Mouse (Mus musculus): ENCODE measurements around the gene Ckap4. TPM values are rescaled to one million over a fixed set of nuclear protein-coding genes. Genes with fewer than 3 reads are reported as not detected.

Ckap4 gene
- 48.7 and 60.9 TPM in 2 replicates for polyA plus RNA-seq (2015; fragmentation: Nextera tagmentation; extraction: Ambion mirVana)

DNA sequence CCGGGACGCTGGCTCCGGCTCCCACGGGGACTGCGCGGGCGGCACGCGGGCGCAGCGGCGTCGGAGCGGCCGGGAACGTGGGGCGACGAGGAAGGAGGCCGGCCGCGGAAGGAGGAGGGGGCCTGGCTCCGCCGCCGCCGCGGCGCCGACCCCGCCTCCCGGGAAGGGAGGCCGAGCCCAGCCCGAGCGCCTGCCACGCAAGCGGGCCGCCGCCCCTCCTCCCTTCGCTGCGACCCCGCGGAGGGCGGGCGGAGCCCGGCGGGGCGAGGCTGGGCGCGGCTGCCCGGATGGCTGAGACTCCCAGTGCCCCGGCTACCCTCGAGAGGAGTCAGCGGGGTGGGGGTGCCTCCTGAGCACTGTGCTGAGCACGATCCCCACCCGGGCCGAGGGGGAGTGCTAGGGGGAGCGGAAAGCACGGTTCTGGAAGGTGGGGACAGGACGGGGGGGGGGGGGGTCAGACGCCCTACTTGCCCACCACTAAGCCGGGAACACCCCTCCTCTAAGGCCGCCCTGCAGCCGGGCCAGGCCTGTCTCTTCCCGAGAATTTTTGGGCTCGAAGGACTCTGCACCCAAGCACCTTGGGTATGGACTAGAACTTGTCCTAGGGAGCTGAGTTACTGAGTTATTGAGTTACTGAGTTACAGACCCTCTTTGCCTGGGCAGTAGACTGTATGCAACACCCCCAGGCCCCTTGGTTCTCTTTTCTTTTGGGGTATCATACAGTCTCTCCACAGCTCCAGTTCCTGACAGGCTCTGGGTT lies at the start of gene Ckap4:
TSS of gene Ckap4 (minus strand) at position 151 of the 760 bp plus-strand sequence.
- peaks cover 45% of the 10 kb centered on the region for H3K4me1 ChIP-seq (replicated peaks)
- peak within 1 kb of the TSS; percentile 97 for H3K9ac ChIP-seq (replicated peaks)
- ATAC-seq, result peak; percentile 90
- H3K27me3 ChIP-seq, result no peaks in the 10 kb centered on the region
- peak within 1 kb of the TSS; percentile 92 for H3K27ac ChIP-seq
- WGBS, result under 1% methylated on average over 43 of the region's 64 CpGs
- H3K9me3 ChIP-seq, result no peaks in the 10 kb centered on the region
- H3K36me3 ChIP-seq, result peaks cover under 1% of the 10 kb centered on the region; the same call in 1 of the 2 replicates
- peak within 1 kb of the TSS; percentile 83 for H3K4me3 ChIP-seq (replicated peaks)
- H3K4me2 ChIP-seq (replicated peaks), result peak within 1 kb of the TSS; percentile 69

GRCm38 (mm10) chr10:84582236-84582635 lies 48.4 kb upstream of the Ckap4 start:
- Histone ChIP-seq H3K27ac (no peak overlapping the region), H3K4me3 (replicated peaks) (no peak overlapping the region), H3K4me2 (replicated peaks) (no peak overlapping the region), H3K36me3 (no peaks in the 10 kb centered on the region), H3K9me3 (no peaks in the 10 kb centered on the region), H3K27me3 (peaks cover 7% of the 10 kb centered on the region; the same call in 1 of the 2 replicates), H3K4me1 (replicated peaks) (peaks cover 10% of the 10 kb centered on the region), H3K9ac (replicated peaks) (no peak overlapping the region)
- WGBS, result 81% methylated on average over 7 of the region's 7 CpGs
- no peak for ATAC-seq

- peaks cover 11% of the 10 kb centered on the region for H3K4me1 ChIP-seq (replicated peaks)
- no peaks in the 10 kb centered on the region for H3K36me3 ChIP-seq
- no peak overlapping the region for H3K4me3 ChIP-seq (replicated peaks)
- ATAC-seq, result no peak
- H3K9ac ChIP-seq (replicated peaks), result no peak overlapping the region
- H3K4me2 ChIP-seq (replicated peaks), result no peak overlapping the region
- H3K9me3 ChIP-seq, result no peaks in the 10 kb centered on the region
- WGBS, result 84% methylated on average over 8 of the region's 8 CpGs
- peaks cover 7% of the 10 kb centered on the region; the same call in 1 of the 2 replicates for H3K27me3 ChIP-seq
- H3K27ac ChIP-seq, result no peak overlapping the region
Observed at GRCm38 (mm10) chr10:84581191-84581590, 47.3 kb upstream of the Ckap4 start.

- Histone ChIP-seq H3K36me3 (no peaks in the 10 kb centered on the region), H3K9ac (replicated peaks) (no peak overlapping the region), H3K27ac (no peak overlapping the region), H3K4me1 (replicated peaks) (peaks cover 14% of the 10 kb centered on the region), H3K4me3 (replicated peaks) (no peak overlapping the region), H3K27me3 (peaks cover 16% of the 10 kb centered on the region; the same call in 1 of the 2 replicates), H3K9me3 (no peaks in the 10 kb centered on the region), H3K4me2 (replicated peaks) (no peak overlapping the region)
- WGBS, result 89% methylated on average over 2 of the region's 2 CpGs
- no peak for ATAC-seq
Observed at GRCm38 (mm10) chr10:84579527-84579926, 45.7 kb upstream of the Ckap4 start.

DNA sequence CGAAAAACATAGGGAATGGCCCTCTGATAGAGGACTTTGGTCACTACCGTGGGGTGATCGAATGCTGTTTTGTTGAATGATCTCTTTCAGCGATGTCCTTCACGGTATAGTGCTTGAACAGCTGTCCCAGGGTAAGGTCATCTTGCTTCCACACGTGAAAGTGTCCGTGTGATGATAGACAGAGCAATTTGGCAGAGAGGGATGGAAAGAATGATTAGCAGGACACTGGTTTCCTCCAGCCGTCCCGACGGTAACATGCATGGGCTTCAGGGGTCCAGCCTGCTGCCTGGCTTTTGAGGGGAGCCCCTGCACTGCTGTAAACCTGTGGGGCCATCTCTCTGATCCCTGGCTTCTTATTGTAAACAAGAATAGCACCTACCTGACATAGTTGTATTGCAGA lies 44.9 kb upstream of the Ckap4 start:
- no peak for ATAC-seq
- H3K36me3 ChIP-seq, result no peaks in the 10 kb centered on the region
- peaks cover 14% of the 10 kb centered on the region for H3K4me1 ChIP-seq (replicated peaks)
- H3K4me2 ChIP-seq (replicated peaks), result no peak overlapping the region
- WGBS, result 87% methylated on average over 10 of the region's 10 CpGs
- no peak overlapping the region for H3K27ac ChIP-seq
- no peak overlapping the region for H3K4me3 ChIP-seq (replicated peaks)
- no peak overlapping the region for H3K9ac ChIP-seq (replicated peaks)
- peaks cover 16% of the 10 kb centered on the region; the same call in 1 of the 2 replicates for H3K27me3 ChIP-seq
- H3K9me3 ChIP-seq, result no peaks in the 10 kb centered on the region

- Histone ChIP-seq H3K4me1 (replicated peaks) (peaks cover 14% of the 10 kb centered on the region), H3K9me3 (no peaks in the 10 kb centered on the region), H3K4me3 (replicated peaks) (peak overlapping the region; percentile 92), H3K9ac (replicated peaks) (peak overlapping the region; percentile 75), H3K36me3 (no peaks in the 10 kb centered on the region), H3K27ac (peak overlapping the region; percentile 45), H3K4me2 (replicated peaks) (peak overlapping the region; percentile 94), H3K27me3 (peaks cover 16% of the 10 kb centered on the region; the same call in 1 of the 2 replicates)
- 7% methylated on average over 38 of the region's 38 CpGs for WGBS
- peak; percentile 66 for ATAC-seq
Observed at GRCm38 (mm10) chr10:84577071-84577727, 43.3 kb upstream of the Ckap4 start.

- peak within 1 kb of the TSS; percentile 94 for H3K4me2 ChIP-seq (replicated peaks)
- WGBS, result under 1% methylated on average over 46 of the region's 46 CpGs
- peaks cover 16% of the 10 kb centered on the region; the same call in 1 of the 2 replicates for H3K27me3 ChIP-seq
- no peaks in the 10 kb centered on the region for H3K9me3 ChIP-seq
- no peaks in the 10 kb centered on the region for H3K36me3 ChIP-seq
- peak within 1 kb of the TSS; percentile 45 for H3K27ac ChIP-seq
- H3K4me3 ChIP-seq (replicated peaks), result peak within 1 kb of the TSS; percentile 92
- H3K9ac ChIP-seq (replicated peaks), result peak within 1 kb of the TSS; percentile 75
- peak; percentile 99 for ATAC-seq
- peaks cover 14% of the 10 kb centered on the region for H3K4me1 ChIP-seq (replicated peaks)
Observed at GRCm38 (mm10) chr10:84576395-84577070, 42.7 kb upstream of the Ckap4 start, which contains the start of gene Tcp11l2. Tcp11l2 (plus strand) TSS chr10:84576626.

DNA sequence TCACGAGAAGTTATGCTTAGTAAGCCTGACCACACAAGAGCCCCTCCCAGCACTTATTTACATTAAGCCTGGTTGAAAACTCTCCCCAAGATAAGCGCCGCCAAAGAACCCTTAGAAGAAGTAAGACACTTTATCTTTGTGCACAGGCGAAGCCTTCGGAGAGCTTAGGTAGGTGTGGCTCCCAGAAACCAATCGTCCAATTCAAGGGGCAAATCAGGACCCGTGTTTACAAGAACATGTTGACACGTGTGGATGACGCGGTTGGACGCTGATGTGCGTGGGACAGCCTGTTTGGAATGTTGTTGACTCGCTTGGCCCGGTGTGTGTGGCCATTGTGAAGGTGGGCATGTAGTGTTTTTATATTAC lies 42.1 kb upstream of the Ckap4 start:
- Histone ChIP-seq H3K9me3 (no peaks in the 10 kb centered on the region), H3K36me3 (no peaks in the 10 kb centered on the region), H3K4me2 (replicated peaks) (peak overlapping the region; percentile 94), H3K9ac (replicated peaks) (no peak overlapping the region; the same call in 1 of the 2 replicates), H3K27me3 (peaks cover 16% of the 10 kb centered on the region; the same call in 1 of the 2 replicates), H3K27ac (no peak overlapping the region), H3K4me1 (replicated peaks) (peaks cover 14% of the 10 kb centered on the region), H3K4me3 (replicated peaks) (peak overlapping the region; percentile 92)
- WGBS, result 2% methylated on average over 14 of the region's 14 CpGs
- peak; percentile 86 for ATAC-seq

GRCm38 (mm10) chr10:84573671-84574420 lies 40.0 kb upstream of the Ckap4 start:
- no peak overlapping the region for H3K27ac ChIP-seq
- H3K4me3 ChIP-seq (replicated peaks), result no peak overlapping the region
- H3K27me3 ChIP-seq, result peaks cover 15% of the 10 kb centered on the region; the same call in 1 of the 2 replicates
- no peak for ATAC-seq
- no peak overlapping the region for H3K4me2 ChIP-seq (replicated peaks)
- WGBS, result 71% methylated on average over 5 of the region's 5 CpGs
- H3K4me1 ChIP-seq (replicated peaks), result peaks cover 14% of the 10 kb centered on the region
- H3K9me3 ChIP-seq, result no peaks in the 10 kb centered on the region
- no peaks in the 10 kb centered on the region for H3K36me3 ChIP-seq
- no peak overlapping the region for H3K9ac ChIP-seq (replicated peaks)

DNA sequence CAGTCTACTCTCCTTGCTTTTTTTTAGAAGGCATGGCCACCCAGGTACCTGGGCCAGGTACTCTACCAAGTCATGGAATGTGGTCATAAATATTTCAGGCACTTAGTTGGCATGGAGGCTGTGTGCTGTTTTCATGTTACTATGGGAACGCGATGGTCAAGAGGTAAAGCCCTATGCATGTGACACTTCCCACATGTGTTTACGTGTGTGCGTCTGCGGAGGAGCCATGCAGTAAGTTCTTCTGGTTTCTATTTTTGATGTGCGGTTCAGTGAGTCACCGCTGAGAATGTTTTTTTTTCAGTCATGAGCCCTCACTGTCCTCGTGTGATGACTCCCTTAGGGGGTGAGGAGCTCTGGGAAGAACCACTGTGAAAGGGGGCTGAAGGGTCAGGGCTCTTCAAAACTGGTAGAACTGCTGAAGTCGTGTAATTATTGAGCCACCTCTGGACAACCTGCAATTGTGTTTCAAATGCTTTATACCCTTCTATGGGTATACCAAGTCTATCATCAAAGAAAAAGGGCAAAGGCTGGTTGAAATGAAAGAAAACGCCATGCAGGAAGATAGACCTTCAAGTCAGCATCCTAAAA lies 37.3 kb upstream of the Ckap4 start:
- Histone ChIP-seq H3K4me3 (replicated peaks) (no peak overlapping the region), H3K36me3 (no peaks in the 10 kb centered on the region), H3K27ac (no peak overlapping the region), H3K4me1 (replicated peaks) (0 out of 2 replicates have a peak, but pooled peaks cover 3% of the 10 kb centered on the region), H3K9ac (replicated peaks) (no peak overlapping the region), H3K9me3 (no peaks in the 10 kb centered on the region), H3K4me2 (replicated peaks) (no peak overlapping the region), H3K27me3 (0 out of 2 replicates have a peak, but pooled peaks cover 10% of the 10 kb centered on the region)
- ATAC-seq, result no peak
- WGBS, result 81% methylated on average over 10 of the region's 10 CpGs

DNA sequence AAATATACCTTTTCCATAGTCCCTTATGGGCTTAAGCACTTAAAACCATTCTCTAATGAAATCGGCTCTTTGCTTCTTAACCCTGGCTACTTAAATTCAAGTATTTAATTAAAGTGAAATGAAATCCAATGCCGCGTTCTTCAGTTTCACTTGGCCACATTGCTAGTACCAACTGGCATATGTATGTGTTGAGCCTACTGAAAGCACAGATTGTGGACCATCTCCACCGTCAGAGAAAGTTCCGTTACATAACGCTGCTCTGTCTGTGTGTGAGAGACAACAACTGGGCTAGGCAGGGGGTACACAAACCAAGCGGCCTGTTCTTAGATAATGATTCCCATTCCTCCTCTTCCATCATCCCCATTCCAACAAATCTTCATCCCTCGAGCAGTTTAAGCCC lies 30.6 kb upstream of the Ckap4 start:
- Histone ChIP-seq H3K9me3 (no peaks in the 10 kb centered on the region), H3K27me3 (no peaks in the 10 kb centered on the region), H3K4me3 (replicated peaks) (no peak overlapping the region), H3K9ac (replicated peaks) (no peak overlapping the region), H3K36me3 (no peaks in the 10 kb centered on the region), H3K4me1 (replicated peaks) (no peaks in the 10 kb centered on the region), H3K4me2 (replicated peaks) (no peak overlapping the region), H3K27ac (no peak overlapping the region)
- 89% methylated on average over 8 of the region's 8 CpGs for WGBS
- ATAC-seq, result no peak

All from midbrain, embryonic 13.5 days (tissue).